Mouse (Mus musculus) neural tube, embryonic 15.5 days (tissue): ENCODE measurements around the gene Spdl1. TPM values are rescaled to one million over a fixed set of nuclear protein-coding genes. Genes with fewer than 3 reads are reported as not detected.

ENCODE experiments used
- ATAC-seq: fragments of 200-750 bp; cut with Nextera tagmentation; 2 replicates; pipeline ENCODE4 v1.8.0; 2017; ENCODE audit warnings: mild to moderate bottlenecking, moderate TSS enrichment, moderate library complexity; ENCODE audit not compliant: low FRiP score
- H3K27ac ChIP-seq: fragments of 300-500 bp; sonication (generic); replicated peaks from 2 replicates; pipeline ENCODE4 v1.5.1; 2015; ENCODE audit warnings: mild to moderate bottlenecking, inconsistent platforms
- H3K27me3 ChIP-seq: fragments of 300-500 bp; sonication (generic); replicated peaks from 2 replicates; pipeline ENCODE4 v1.6.1; 2015; ENCODE audit warnings: inconsistent platforms
- H3K36me3 ChIP-seq: fragments of 300-500 bp; sonication (generic); 2 replicates; pipeline ENCODE4 v1.6.1; 2015; ENCODE audit warnings: inconsistent platforms
- H3K4me1 ChIP-seq: fragments of 300-500 bp; sonication (generic); 2 replicates; pipeline ENCODE4 v1.6.1; 2015; ENCODE audit warnings: inconsistent platforms
- H3K4me2 ChIP-seq: fragments of 300-500 bp; sonication (generic); 2 replicates; pipeline ENCODE4 v1.6.1; 2015; ENCODE audit warnings: inconsistent platforms, mild to moderate bottlenecking, moderate library complexity
- H3K4me3 ChIP-seq: fragments of 300-500 bp; sonication (generic); replicated peaks from 2 replicates; pipeline ENCODE4 v1.5.1; 2015; ENCODE audit warnings: mild to moderate bottlenecking, inconsistent platforms
- H3K9ac ChIP-seq: fragments of 300-500 bp; sonication (generic); replicated peaks from 2 replicates; pipeline ENCODE4 v1.6.1; 2015; ENCODE audit warnings: mild to moderate bottlenecking, inconsistent platforms
- H3K9me3 ChIP-seq: fragments of 300-500 bp; sonication (generic); replicated peaks from 2 replicates; pipeline ENCODE4 v1.6.1; 2016; ENCODE audit warnings: inconsistent platforms
- WGBS: fragments of 180-500 bp; shearing (Covaris S2); methylation state at CpG from one replicate; pipeline ENCODE4 v1.1.7; 2015; ENCODE audit warnings: mixed read lengths; 5-methylcytosine and 5-hydroxymethylcytosine counted together
- polyA plus RNA-seq: library from polyadenylated mRNA; unstranded; fragments of >200 nt; fragmentation: Nextera tagmentation; extraction: Ambion mirVana; gene quantifications from 2 replicates; pipeline ENCODE4 v1.2.1, GENCODE M21; 2015

The Spdl1 gene
- 2.3 and 7.0 TPM in 2 replicates for polyA plus RNA-seq

GRCm38 (mm10) chr11:34833318-34834086 is at the start of gene Spdl1:
TSS of gene Spdl1 (minus strand) at chr11:34833641.
- peak within 1 kb of the TSS; percentile 76 for H3K27ac ChIP-seq

DNA sequence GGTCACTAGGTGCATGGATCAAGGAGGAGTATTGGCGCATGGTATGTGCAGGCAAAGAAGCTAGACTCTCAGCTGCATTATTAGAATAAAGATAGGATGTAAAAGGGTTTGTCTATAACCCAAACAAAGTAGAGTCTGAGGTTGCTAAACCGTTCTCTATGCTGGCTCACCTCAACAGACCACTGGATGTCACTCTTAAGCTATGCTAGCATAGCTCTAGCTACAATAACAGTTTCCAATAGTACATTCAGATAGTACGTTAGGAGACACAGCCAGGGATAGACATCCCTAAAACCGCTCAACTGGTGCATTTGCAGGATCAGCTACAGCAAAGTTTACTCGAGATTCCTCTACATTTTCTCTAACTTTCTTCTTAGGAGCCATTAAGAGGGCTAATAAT is 48.1 kb upstream of the Spdl1 start:
- no peaks in the 10 kb centered on the region for H3K4me1 ChIP-seq
- peak; percentile 72; the same call in 1 of the 2 replicates for ATAC-seq
- 49% methylated on average over 5 of the region's 5 CpGs for WGBS

More at GRCm38 (mm10) chr11:34833318-34834086, at the start of gene Spdl1:
- peak; percentile 96 for ATAC-seq
- H3K27me3 ChIP-seq = no peaks in the 10 kb centered on the region
- H3K4me3 ChIP-seq = peak within 1 kb of the TSS; percentile 72
- peak within 1 kb of the TSS; percentile 74 for H3K9ac ChIP-seq
- H3K4me2 ChIP-seq = peak within 1 kb of the TSS; percentile 79
- H3K4me1 ChIP-seq = peaks cover 18% of the 10 kb centered on the region
- H3K9me3 ChIP-seq = no peaks in the 10 kb centered on the region
- H3K36me3 ChIP-seq = no peaks in the 10 kb centered on the region
- under 1% methylated on average over 49 of the region's 49 CpGs for WGBS

GRCm38 (mm10) chr11:34879678-34880077 is 46.2 kb upstream of the Spdl1 start:
- peaks cover 3% of the 10 kb centered on the region; the same call in 1 of the 2 replicates for H3K27me3 ChIP-seq
- WGBS = 88% methylated on average over 1 of the region's 1 CpGs
- ATAC-seq = no peak
- H3K27ac ChIP-seq = no peak overlapping the region
- no peaks in the 10 kb centered on the region for H3K36me3 ChIP-seq
- no peaks in the 10 kb centered on the region for H3K4me1 ChIP-seq
- no peak overlapping the region for H3K4me3 ChIP-seq
- H3K9me3 ChIP-seq = no peaks in the 10 kb centered on the region
- no peak overlapping the region for H3K9ac ChIP-seq
- no peak overlapping the region for H3K4me2 ChIP-seq

More for the DNA sequence above, 48.1 kb upstream of the Spdl1 start:
- H3K36me3 ChIP-seq = no peaks in the 10 kb centered on the region
- H3K27me3 ChIP-seq = peaks cover 3% of the 10 kb centered on the region; the same call in 1 of the 2 replicates
- no peak overlapping the region for H3K27ac ChIP-seq
- no peak overlapping the region for H3K4me2 ChIP-seq
- H3K9ac ChIP-seq = no peak overlapping the region
- H3K9me3 ChIP-seq = no peaks in the 10 kb centered on the region
- no peak overlapping the region for H3K4me3 ChIP-seq

DNA sequence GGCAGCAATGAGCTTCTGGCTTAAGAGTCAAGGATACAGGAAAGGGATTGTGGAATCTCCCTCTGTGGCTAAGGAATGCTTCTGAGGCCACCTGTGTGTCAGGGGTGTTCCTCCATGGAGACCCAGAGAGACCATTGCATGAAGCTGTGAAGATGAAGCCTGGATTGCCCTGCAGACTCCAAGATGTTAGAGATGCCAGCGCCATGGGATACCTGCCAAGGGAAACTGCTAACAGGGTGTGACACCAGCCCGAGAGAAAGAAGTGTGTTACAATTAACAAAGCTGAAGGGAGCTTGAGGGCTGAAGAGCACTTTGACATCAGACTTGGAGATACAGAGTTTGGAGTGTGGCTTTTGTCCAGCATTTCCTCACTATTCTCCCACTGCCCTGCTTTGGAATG is 40.4 kb upstream of the Spdl1 start:
- Histone ChIP-seq H3K27ac (no peak overlapping the region), H3K36me3 (no peaks in the 10 kb centered on the region), H3K9me3 (no peaks in the 10 kb centered on the region), H3K27me3 (no peaks in the 10 kb centered on the region), H3K4me3 (no peak overlapping the region), H3K9ac (no peak overlapping the region), H3K4me2 (no peak overlapping the region), H3K4me1 (no peaks in the 10 kb centered on the region)
- ATAC-seq = no peak
- WGBS = 83% methylated on average over 2 of the region's 2 CpGs

- ATAC-seq = no peak
- no peaks in the 10 kb centered on the region for H3K9me3 ChIP-seq
- 68% methylated on average over 2 of the region's 2 CpGs for WGBS
- no peaks in the 10 kb centered on the region for H3K4me1 ChIP-seq
- H3K27me3 ChIP-seq = no peaks in the 10 kb centered on the region
- no peak overlapping the region for H3K4me3 ChIP-seq
- no peak overlapping the region for H3K9ac ChIP-seq
- no peak overlapping the region for H3K4me2 ChIP-seq
- H3K36me3 ChIP-seq = no peaks in the 10 kb centered on the region
- no peak overlapping the region for H3K27ac ChIP-seq
Measured at GRCm38 (mm10) chr11:34872432-34872831, 39.0 kb upstream of the Spdl1 start.

DNA sequence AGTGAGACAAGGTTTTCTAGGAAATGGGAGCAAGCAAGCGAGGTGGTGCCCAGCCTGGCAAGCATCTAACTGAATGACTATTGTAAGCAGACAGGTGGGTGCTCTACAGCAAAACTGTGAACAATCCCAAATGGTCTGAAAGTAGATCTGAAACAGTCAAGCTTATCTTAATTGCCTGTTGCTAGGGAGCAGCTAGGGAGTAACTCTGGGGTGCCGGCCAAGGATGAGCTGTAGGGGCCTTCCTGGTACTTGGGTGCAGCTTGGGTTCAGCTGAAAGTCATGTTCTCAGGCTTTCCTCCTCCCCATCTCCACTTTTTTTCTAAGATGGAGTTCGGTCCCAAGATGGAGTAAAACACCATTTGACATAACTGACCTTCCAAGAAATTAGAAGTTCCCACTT is 38.5 kb upstream of the Spdl1 start:
- Histone ChIP-seq H3K4me3 (no peak overlapping the region), H3K36me3 (no peaks in the 10 kb centered on the region), H3K4me2 (no peak overlapping the region), H3K9ac (no peak overlapping the region), H3K9me3 (no peaks in the 10 kb centered on the region), H3K27ac (no peak overlapping the region), H3K4me1 (no peaks in the 10 kb centered on the region), H3K27me3 (no peaks in the 10 kb centered on the region)
- ATAC-seq = no peak
- 82% methylated on average over 3 of the region's 3 CpGs for WGBS

DNA sequence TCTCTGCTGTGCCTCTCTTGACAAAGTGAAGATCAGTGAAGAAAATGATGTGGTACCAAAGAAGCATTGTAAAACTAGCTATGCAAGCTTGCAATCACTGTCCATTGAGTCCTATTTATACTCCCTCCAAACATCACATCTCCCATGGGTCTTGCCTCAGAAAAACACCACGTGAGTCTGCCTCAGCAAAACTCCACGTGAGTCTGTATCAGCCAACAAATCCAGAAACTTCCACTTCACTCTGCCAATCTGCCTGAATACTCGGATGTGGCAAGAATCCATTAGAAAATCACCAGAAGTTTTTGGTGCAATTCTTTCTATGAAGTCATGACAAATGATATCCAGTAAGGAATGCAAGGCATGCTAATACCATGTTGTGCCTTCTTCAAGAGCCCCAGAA is 38.0 kb upstream of the Spdl1 start:
- Histone ChIP-seq H3K36me3 (no peaks in the 10 kb centered on the region), H3K4me2 (no peak overlapping the region), H3K4me1 (no peaks in the 10 kb centered on the region), H3K27me3 (no peaks in the 10 kb centered on the region), H3K27ac (no peak overlapping the region), H3K9ac (no peak overlapping the region), H3K4me3 (no peak overlapping the region), H3K9me3 (no peaks in the 10 kb centered on the region)
- no peak for ATAC-seq
- WGBS = 87% methylated on average over 3 of the region's 3 CpGs

- Histone ChIP-seq H3K9ac (no peak overlapping the region), H3K9me3 (no peaks in the 10 kb centered on the region), H3K4me3 (no peak overlapping the region), H3K27ac (no peak overlapping the region), H3K4me1 (no peaks in the 10 kb centered on the region), H3K27me3 (no peaks in the 10 kb centered on the region), H3K36me3 (no peaks in the 10 kb centered on the region), H3K4me2 (no peak overlapping the region)
- 42% methylated on average over 6 of the region's 6 CpGs for WGBS
- no peak for ATAC-seq
Measured at GRCm38 (mm10) chr11:34868626-34869025, 35.2 kb upstream of the Spdl1 start.

GRCm38 (mm10) chr11:34865741-34866270 is 32.4 kb upstream of the Spdl1 start:
- no peaks in the 10 kb centered on the region for H3K4me1 ChIP-seq
- H3K27me3 ChIP-seq = no peaks in the 10 kb centered on the region
- no peak overlapping the region for H3K4me2 ChIP-seq
- H3K4me3 ChIP-seq = no peak overlapping the region
- H3K9ac ChIP-seq = no peak overlapping the region
- no peak overlapping the region for H3K27ac ChIP-seq
- WGBS = 83% methylated on average over 3 of the region's 3 CpGs
- no peaks in the 10 kb centered on the region for H3K36me3 ChIP-seq
- ATAC-seq = no peak
- no peaks in the 10 kb centered on the region for H3K9me3 ChIP-seq

DNA sequence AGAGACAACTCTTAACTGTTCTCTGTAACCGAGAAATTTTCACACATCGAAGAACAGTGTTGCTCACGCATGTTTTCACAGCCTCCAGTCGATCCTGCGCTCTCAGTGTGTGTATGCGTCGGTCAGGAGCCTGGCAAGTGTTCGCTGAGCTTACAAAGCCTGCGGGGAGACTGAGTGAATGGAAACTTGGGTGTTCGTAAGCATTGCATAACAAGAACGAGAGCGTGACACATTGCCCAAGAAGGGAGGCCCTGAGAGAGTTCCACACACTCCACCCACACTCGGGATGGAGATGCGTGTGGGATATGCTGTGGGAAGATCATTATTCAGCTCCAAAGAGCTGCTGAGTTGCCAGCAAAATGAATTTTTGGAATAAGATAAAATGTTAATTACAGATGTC is 31.7 kb upstream of the Spdl1 start:
- no peak for ATAC-seq
- Histone ChIP-seq H3K4me3 (no peak overlapping the region), H3K9ac (no peak overlapping the region), H3K27me3 (no peaks in the 10 kb centered on the region), H3K4me1 (no peaks in the 10 kb centered on the region), H3K36me3 (no peaks in the 10 kb centered on the region), H3K27ac (no peak overlapping the region), H3K4me2 (no peak overlapping the region), H3K9me3 (no peaks in the 10 kb centered on the region)
- WGBS = 88% methylated on average over 14 of the region's 14 CpGs

- H3K27me3 ChIP-seq = no peaks in the 10 kb centered on the region
- H3K4me1 ChIP-seq = no peaks in the 10 kb centered on the region
- H3K4me3 ChIP-seq = no peak overlapping the region
- H3K9me3 ChIP-seq = no peaks in the 10 kb centered on the region
- no peak overlapping the region for H3K9ac ChIP-seq
- no peaks in the 10 kb centered on the region for H3K36me3 ChIP-seq
- no peak for ATAC-seq
- no peak overlapping the region for H3K4me2 ChIP-seq
- no peak overlapping the region for H3K27ac ChIP-seq
- WGBS = 62% methylated on average over 3 of the region's 3 CpGs
Measured at GRCm38 (mm10) chr11:34856652-34857051, 23.2 kb upstream of the Spdl1 start.

GRCm38 (mm10) chr11:34846268-34846652 is 12.8 kb upstream of the Spdl1 start:
- no peaks in the 10 kb centered on the region for H3K9me3 ChIP-seq
- H3K4me1 ChIP-seq = no peaks in the 10 kb centered on the region
- H3K4me3 ChIP-seq = no peak overlapping the region
- no peak for ATAC-seq
- H3K27me3 ChIP-seq = peaks cover 4% of the 10 kb centered on the region; the same call in 1 of the 2 replicates
- H3K4me2 ChIP-seq = no peak overlapping the region
- 81% methylated on average over 5 of the region's 5 CpGs for WGBS
- H3K9ac ChIP-seq = no peak overlapping the region
- H3K27ac ChIP-seq = no peak overlapping the region
- H3K36me3 ChIP-seq = no peaks in the 10 kb centered on the region
